Mouse (Mus musculus) ovary, adult 18-20 months (tissue): ENCODE results near the gene Ifngr2.

Experiments
- DNase-seq: peaks from one replicate; pipeline ENCODE4 v3.0.0; 2022; ENCODE audit warnings: low spot score, mixed read lengths

Ifngr2 gene

GRCm38 (mm10) chr16:91565292-91565951, 18.6 kb downstream of the Ifngr2 start:
- no peak for DNase-seq

- no peak for DNase-seq
Observed at GRCm38 (mm10) chr16:91566002-91566401, 19.1 kb downstream of the Ifngr2 start.

- no peak for DNase-seq
Observed at GRCm38 (mm10) chr16:91568960-91569359, 22.1 kb downstream of the Ifngr2 start.

- DNase-seq: no peak
Observed at GRCm38 (mm10) chr16:91571105-91571504, 24.2 kb downstream of the Ifngr2 start.

- DNase-seq: no peak
Observed at GRCm38 (mm10) chr16:91575151-91575550, 28.3 kb downstream of the Ifngr2 start.

GRCm38 (mm10) chr16:91578980-91579720, 32.3 kb downstream of the Ifngr2 start:
- no peak for DNase-seq

- DNase-seq: no peak
Observed at GRCm38 (mm10) chr16:91582307-91582706, 35.4 kb downstream of the Ifngr2 start.

GRCm38 (mm10) chr16:91585617-91586016, 38.7 kb downstream of the Ifngr2 start:
- no peak for DNase-seq

GRCm38 (mm10) chr16:91586244-91586643, 39.4 kb downstream of the Ifngr2 start:
- no peak for DNase-seq

- no peak for DNase-seq
Observed at GRCm38 (mm10) chr16:91587730-91588453, 41.0 kb downstream of the Ifngr2 start.

GRCm38 (mm10) chr16:91588703-91589102, 41.8 kb downstream of the Ifngr2 start:
- no peak for DNase-seq

GRCm38 (mm10) chr16:91592162-91592561, 45.3 kb downstream of the Ifngr2 start:
- no peak for DNase-seq

GRCm38 (mm10) chr16:91593262-91593661, 46.4 kb downstream of the Ifngr2 start:
- DNase-seq: no peak

GRCm38 (mm10) chr16:91595076-91595475, 48.2 kb downstream of the Ifngr2 start:
- no peak for DNase-seq

- no peak for DNase-seq
Observed at GRCm38 (mm10) chr16:91596397-91596778, 49.5 kb downstream of the Ifngr2 start.

- peak; percentile 26 for DNase-seq
Observed at GRCm38 (mm10) chr16:91596779-91597671, 50.2 kb downstream of the Ifngr2 start.

- peak; percentile 97 for DNase-seq
Observed at GRCm38 (mm10) chr16:91597672-91598010, 50.8 kb downstream of the Ifngr2 start, which contains the start of gene Tmem50b. Gene Tmem50b, minus strand, starts transcription at chr16:91597800.

- no peak for DNase-seq
Observed at GRCm38 (mm10) chr16:91599242-91599641, 52.4 kb downstream of the Ifngr2 start.

GRCm38 (mm10) chr16:91601081-91601480, 54.2 kb downstream of the Ifngr2 start:
- DNase-seq: no peak

GRCm38 (mm10) chr16:91601693-91602092, 54.8 kb downstream of the Ifngr2 start:
- no peak for DNase-seq

GRCm38 (mm10) chr16:91605156-91605555, 58.3 kb downstream of the Ifngr2 start:
- no peak for DNase-seq

- no peak for DNase-seq
Observed at GRCm38 (mm10) chr16:91606958-91607357, 60.1 kb downstream of the Ifngr2 start.
